Mouse (Mus musculus) heart, postnatal 10 days (tissue): ENCODE data around the gene Ceacam12. TPM values are rescaled to one million over a fixed set of nuclear protein-coding genes. Genes with fewer than 3 reads are reported as not detected.
"Not testable (repeated sequence)": the region's sequence is repeated elsewhere in the genome, so short reads cannot be mapped to it uniquely, and the experiment has no call there.

Source experiments
- DNase-seq, 2 experiments: peaks; one replicate each; pipeline ENCODE4 v3.0.0; 2021
- intact Hi-C: fragments of 180-260 bp; cut with DNase I; formaldehyde crosslinking; loops from one replicate; pipeline ENCODE4 v1.15.1; 2025
- microRNA-seq, 2 experiments: library from miRNA; unstranded; fragments of <30 nt; microRNA quantifications; one replicate each; pipeline ENCODE4 v1.2.0; 2022
- total RNA-seq, 2 experiments: library from RNA; stranded (reverse); gene quantifications; 2 replicates each; pipeline ENCODE4 v1.2.3; 2021

Gene Ceacam12
- total RNA-seq: not detected

GRCm38 (mm10) chr7:18065629-18066028 lies at the start of gene Ceacam12:
Gene Ceacam12 (plus strand): TSS chr7:18065929.
- DNase-seq: no peak
- intact Hi-C loops: no loop called here

DNA sequence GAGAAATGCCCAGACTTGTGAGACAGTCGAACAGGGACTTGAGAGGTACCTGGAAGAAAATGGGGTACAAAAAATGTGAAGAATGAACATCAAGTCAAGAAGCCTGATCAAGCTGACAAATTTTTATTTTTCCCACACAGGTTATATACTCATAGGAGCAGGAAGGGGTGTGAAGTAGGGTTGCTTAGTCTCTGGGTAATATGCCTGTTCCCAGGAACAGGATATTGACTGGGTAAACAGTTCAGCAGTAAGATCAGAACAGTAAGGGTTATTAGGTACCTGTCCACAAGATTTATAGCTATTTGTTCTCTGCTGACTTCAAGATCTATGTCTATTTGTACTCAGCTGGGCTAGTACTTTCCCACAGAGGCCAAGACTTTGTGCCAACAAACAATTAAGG lies 8.1 kb downstream of the Ceacam12 start:
- DNase-seq, intact Hi-C loops: not testable (repeated sequence)

DNA sequence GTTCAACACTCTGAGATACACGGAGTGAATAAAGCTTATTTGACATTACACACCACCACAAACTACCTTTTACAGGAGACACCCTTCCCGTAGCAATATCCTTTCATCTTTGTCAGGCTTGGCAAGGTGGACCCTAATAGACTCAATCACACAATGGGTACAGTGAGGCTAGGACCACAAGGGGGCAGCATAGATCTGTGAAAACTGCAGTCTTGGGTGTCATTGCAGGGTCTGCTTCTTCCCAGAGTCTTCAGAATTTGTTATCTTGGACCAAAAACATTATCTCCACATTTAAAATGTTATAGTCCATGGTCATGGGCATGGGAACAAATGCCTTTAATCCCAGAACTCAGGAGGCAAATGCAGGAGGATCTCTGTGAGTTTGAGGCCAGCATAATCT lies 35.1 kb downstream of the Ceacam12 start:
- intact Hi-C loops: no loop called here
- no peak for DNase-seq

Small RNA genes within 50 kb of the gene (microRNA-seq; reads per million reads assigned to microRNA genes)
- 0 reads per million in 2 experiments for gene Gm22414

Other genes with a start within 250 kb of the Ceacam12 start
- gene Gm5155, start 194.2 kb upstream of the Ceacam12 start, total RNA-seq: not detected
- gene Ceacam11, start 93.8 kb upstream of the Ceacam12 start, total RNA-seq: not detected
- gene Ceacam13, start 56.0 kb upstream of the Ceacam12 start, total RNA-seq: not detected
- gene Igfl3, start 110.6 kb downstream of the Ceacam12 start, total RNA-seq: not detected
- not detected for gene Mill1, start 179.4 kb downstream of the Ceacam12 start, total RNA-seq